Comparison of ENCODE assay signal across 16 mouse cellular contexts in genomic region chr1:161932286-161932685, GRCm38 (mm10). TPM values are rescaled to one million over a fixed set of nuclear protein-coding genes. Genes with fewer than 3 reads are reported as not detected.
ATAC-seq lines count a peak whose summit lies in the region.
"Had no signal": no experiment of that assay in that cellular context is flagged by ENCODE, and none has a peak within 500 bp of the region (broad histone marks: within the 10 kb centered on the region; RNA-seq: fewer than 3 reads in every experiment).

No protein-coding gene starts in this region.

- no peaks in the 10 kb centered on the region for H3K36me3 ChIP-seq in hindbrain, embryonic 15.5 days
- no peaks in the 10 kb centered on the region for H3K36me3 ChIP-seq in hindbrain, embryonic 12.5 days
- H3K36me3 ChIP-seq in neural tube, embryonic 14.5 days (ENCODE audit: control insufficient read depth, insufficient read depth, low read length), result no peaks in the 10 kb centered on the region
- H3K36me3 ChIP-seq in neural tube, embryonic 15.5 days, result no peaks in the 10 kb centered on the region
- no peaks in the 10 kb centered on the region for H3K36me3 ChIP-seq in kidney, embryonic 15.5 days
- H3K36me3 ChIP-seq: embryonic facial prominence, embryonic 13.5 days; embryonic facial prominence, embryonic 15.5 days; forebrain, embryonic 10.5 days; forebrain, embryonic 12.5 days had no signal

- no peak for ATAC-seq in hindbrain, embryonic 15.5 days (ENCODE audit: low FRiP score, low read depth)
- ATAC-seq in hindbrain, embryonic 12.5 days (ENCODE audit: low FRiP score), result no peak
- peak; percentile 54; the same call in 1 of the 2 replicates for ATAC-seq in neural tube, embryonic 14.5 days (ENCODE audit: low read depth)
- ATAC-seq in neural tube, embryonic 15.5 days (ENCODE audit: low FRiP score), result peak; percentile 68; the same call in 1 of the 2 replicates
- ATAC-seq in kidney, embryonic 15.5 days (replicated peaks; ENCODE audit: low FRiP score), result no peak
- ATAC-seq: forebrain, embryonic 14.5 days; forebrain, embryonic 16.5 days had no signal

- no peak overlapping the region for H3K9ac ChIP-seq in hindbrain, embryonic 15.5 days
- no peak overlapping the region for H3K9ac ChIP-seq in hindbrain, embryonic 12.5 days
- H3K9ac ChIP-seq in neural tube, embryonic 14.5 days (replicated peaks; ENCODE audit: low read depth, low read length), result no peak overlapping the region
- H3K9ac ChIP-seq in neural tube, embryonic 15.5 days (replicated peaks), result no peak overlapping the region
- no peak overlapping the region for H3K9ac ChIP-seq in kidney, embryonic 15.5 days
- H3K9ac ChIP-seq: embryonic facial prominence, embryonic 13.5 days; embryonic facial prominence, embryonic 15.5 days; forebrain, embryonic 12.5 days had no signal

- H3K4me1 ChIP-seq in hindbrain, embryonic 15.5 days (replicated peaks), result no peaks in the 10 kb centered on the region
- no peaks in the 10 kb centered on the region for H3K4me1 ChIP-seq in hindbrain, embryonic 12.5 days
- 0 out of 2 replicates have a peak, but pooled peaks cover 5% of the 10 kb centered on the region for H3K4me1 ChIP-seq in neural tube, embryonic 14.5 days (ENCODE audit: control insufficient read depth, insufficient read depth, low read length)
- H3K4me1 ChIP-seq in neural tube, embryonic 15.5 days, result peaks cover 16% of the 10 kb centered on the region
- H3K4me1 ChIP-seq in kidney, embryonic 15.5 days, result no peaks in the 10 kb centered on the region
- H3K4me1 ChIP-seq: embryonic facial prominence, embryonic 15.5 days; forebrain, embryonic 10.5 days; forebrain, embryonic 12.5 days had no signal

- H3K27ac ChIP-seq in hindbrain, embryonic 15.5 days (replicated peaks), result no peak overlapping the region
- H3K27ac ChIP-seq in hindbrain, embryonic 12.5 days, result no peak overlapping the region
- H3K27ac ChIP-seq in neural tube, embryonic 14.5 days (ENCODE audit: low read depth, low read length), result no peak overlapping the region
- no peak overlapping the region for H3K27ac ChIP-seq in neural tube, embryonic 15.5 days (replicated peaks)
- H3K27ac ChIP-seq in kidney, embryonic 15.5 days, result no peak overlapping the region
- H3K27ac ChIP-seq: embryonic facial prominence, embryonic 13.5 days; embryonic facial prominence, embryonic 15.5 days; forebrain, embryonic 10.5 days; forebrain, embryonic 12.5 days had no signal

- no peak overlapping the region for H3K4me3 ChIP-seq in hindbrain, embryonic 15.5 days
- H3K4me3 ChIP-seq in hindbrain, embryonic 12.5 days, result no peak overlapping the region
- H3K4me3 ChIP-seq in neural tube, embryonic 14.5 days (ENCODE audit: low read depth, low read length), result no peak overlapping the region
- H3K4me3 ChIP-seq in neural tube, embryonic 15.5 days (replicated peaks), result no peak overlapping the region
- no peak overlapping the region for H3K4me3 ChIP-seq in kidney, embryonic 15.5 days (replicated peaks)
- H3K4me3 ChIP-seq: embryonic facial prominence, embryonic 13.5 days; embryonic facial prominence, embryonic 15.5 days; erythroblast, embryonic 14.5 days; forebrain, embryonic 10.5 days; forebrain, embryonic 12.5 days had no signal

- H3K4me2 ChIP-seq in hindbrain, embryonic 15.5 days, result peak overlapping the region; percentile 29; the same call in 1 of the 2 replicates
- no peak overlapping the region for H3K4me2 ChIP-seq in hindbrain, embryonic 12.5 days (replicated peaks)
- peak overlapping the region; percentile 14; the same call in 1 of the 2 replicates for H3K4me2 ChIP-seq in neural tube, embryonic 14.5 days (ENCODE audit: low read depth, low read length)
- peak overlapping the region; percentile 41; the same call in 1 of the 2 replicates for H3K4me2 ChIP-seq in neural tube, embryonic 15.5 days
- no peak overlapping the region for H3K4me2 ChIP-seq in kidney, embryonic 15.5 days
- H3K4me2 ChIP-seq: embryonic facial prominence, embryonic 13.5 days; embryonic facial prominence, embryonic 15.5 days; forebrain, embryonic 12.5 days had no signal

- no peaks in the 10 kb centered on the region for H3K9me3 ChIP-seq in hindbrain, embryonic 15.5 days
- no peaks in the 10 kb centered on the region for H3K9me3 ChIP-seq in hindbrain, embryonic 12.5 days (replicated peaks)
- no peaks in the 10 kb centered on the region for H3K9me3 ChIP-seq in neural tube, embryonic 14.5 days (ENCODE audit: control insufficient read depth, low read length)
- no peaks in the 10 kb centered on the region for H3K9me3 ChIP-seq in neural tube, embryonic 15.5 days (replicated peaks)
- H3K9me3 ChIP-seq in kidney, embryonic 15.5 days (replicated peaks), result no peaks in the 10 kb centered on the region
- H3K9me3 ChIP-seq: embryonic facial prominence, embryonic 13.5 days; embryonic facial prominence, embryonic 15.5 days; forebrain, embryonic 10.5 days; forebrain, embryonic 12.5 days had no signal

- 88% methylated on average over 4 of the region's 4 CpGs for WGBS in hindbrain, embryonic 15.5 days
- WGBS in hindbrain, embryonic 12.5 days, result 87% methylated on average over 4 of the region's 4 CpGs
- whole genome bisulfite sequencing in neural tube, embryonic 14.5 days, result 83% methylated on average over 4 of the region's 4 CpGs
- WGBS in neural tube, embryonic 15.5 days, result 75% methylated on average over 4 of the region's 4 CpGs
- 82% methylated on average over 4 of the region's 4 CpGs for WGBS in kidney, embryonic 15.5 days

- H3K27me3 ChIP-seq in hindbrain, embryonic 15.5 days, result no peaks in the 10 kb centered on the region
- no peaks in the 10 kb centered on the region for H3K27me3 ChIP-seq in hindbrain, embryonic 12.5 days
- no peaks in the 10 kb centered on the region for H3K27me3 ChIP-seq in neural tube, embryonic 14.5 days (ENCODE audit: control insufficient read depth, insufficient read depth, low read length)
- no peaks in the 10 kb centered on the region for H3K27me3 ChIP-seq in neural tube, embryonic 15.5 days (replicated peaks)
- H3K27me3 ChIP-seq in kidney, embryonic 15.5 days, result no peaks in the 10 kb centered on the region
- H3K27me3 ChIP-seq: embryonic facial prominence, embryonic 13.5 days; embryonic facial prominence, embryonic 15.5 days; forebrain, embryonic 12.5 days had no signal

RNA-seq across cellular contexts. Expression of gene Pigc, which starts 36.7 kb away (rescaled TPM):
- polyA plus RNA-seq in hindbrain, embryonic 15.5 days (2015; fragmentation: Nextera tagmentation; extraction: Ambion mirVana), result 35.4 and 36.6 TPM in 2 replicates
- 35.4 and 36.6 TPM in 2 replicates for polyA plus RNA-seq in hindbrain, embryonic 12.5 days (2016; fragmentation: Nextera tagmentation; extraction: Ambion mirVana)
- polyA plus RNA-seq in neural tube, embryonic 14.5 days (2014; fragmentation: Nextera tagmentation; extraction: Ambion mirVana), result 32.8 and 35.4 TPM in 2 replicates
- 33.8 and 35.5 TPM in 2 replicates for polyA plus RNA-seq in neural tube, embryonic 15.5 days (2015; fragmentation: Nextera tagmentation; extraction: Ambion mirVana)
- polyA plus RNA-seq in kidney, embryonic 15.5 days (2015; fragmentation: Nextera tagmentation; extraction: Ambion mirVana), result 39.7 and 40.4 TPM in 2 replicates

RNA-seq across cellular contexts. Expression of gene 4930558K02Rik, which starts 47.1 kb away (rescaled TPM):
- polyA plus RNA-seq in hindbrain, embryonic 15.5 days (2015; fragmentation: Nextera tagmentation; extraction: Ambion mirVana), result 0.16 and 0.25 TPM in 2 replicates
- not detected in 2 replicates for polyA plus RNA-seq in hindbrain, embryonic 12.5 days (2016; fragmentation: Nextera tagmentation; extraction: Ambion mirVana)
- 0.20 TPM in 1 of 2 replicates, not detected in the other for polyA plus RNA-seq in neural tube, embryonic 14.5 days (2014; fragmentation: Nextera tagmentation; extraction: Ambion mirVana)
- 0.20 and 0.24 TPM in 2 replicates for polyA plus RNA-seq in neural tube, embryonic 15.5 days (2015; fragmentation: Nextera tagmentation; extraction: Ambion mirVana)
- not detected in 2 replicates for polyA plus RNA-seq in kidney, embryonic 15.5 days (2015; fragmentation: Nextera tagmentation; extraction: Ambion mirVana)
- polyA plus RNA-seq: adrenal gland, adult 2 months; brain, embryonic 14.5 days; C2C12; embryonic facial prominence, embryonic 11.5 days; embryonic facial prominence, embryonic 13.5 days; embryonic facial prominence, embryonic 15.5 days; erythroblast, embryonic 14.5 days; forebrain, embryonic 10.5 days; forebrain, embryonic 12.5 days; forebrain, embryonic 16.5 days had no signal

RNA-seq across cellular contexts. Expression of gene Suco, which starts 55.8 kb away (rescaled TPM):
- 15.1 and 19.5 TPM in 2 replicates for polyA plus RNA-seq in hindbrain, embryonic 15.5 days (2015; fragmentation: Nextera tagmentation; extraction: Ambion mirVana)
- polyA plus RNA-seq in hindbrain, embryonic 12.5 days (2016; fragmentation: Nextera tagmentation; extraction: Ambion mirVana), result 39.4 and 44.2 TPM in 2 replicates
- polyA plus RNA-seq in neural tube, embryonic 14.5 days (2014; fragmentation: Nextera tagmentation; extraction: Ambion mirVana), result 31.3 and 33.9 TPM in 2 replicates
- polyA plus RNA-seq in neural tube, embryonic 15.5 days (2015; fragmentation: Nextera tagmentation; extraction: Ambion mirVana), result 17.4 and 22.2 TPM in 2 replicates
- polyA plus RNA-seq in kidney, embryonic 15.5 days (2015; fragmentation: Nextera tagmentation; extraction: Ambion mirVana), result 21.9 and 27.0 TPM in 2 replicates

Comparison
In these comparisons a context has a peak if more than half of its experiments do, and no peak if none do; other contexts are left out.
1. H3K4me2 ChIP-seq: peak in hindbrain, embryonic 15.5 days (single experiment), neural tube, embryonic 14.5 days (single experiment) and neural tube, embryonic 15.5 days (single experiment); none in hindbrain, embryonic 12.5 days (single experiment) and kidney, embryonic 15.5 days (single experiment).
2. ATAC-seq: peak in neural tube, embryonic 14.5 days (single experiment) and neural tube, embryonic 15.5 days (single experiment); none in hindbrain, embryonic 15.5 days (single experiment), hindbrain, embryonic 12.5 days (single experiment) and kidney, embryonic 15.5 days (single experiment).